Mouse (Mus musculus): ENCODE measurements around the gene 1700023F06Rik. TPM values are rescaled to one million over a fixed set of nuclear protein-coding genes. Genes with fewer than 3 reads are reported as not detected.

The 1700023F06Rik gene
- polyA plus RNA-seq, 1 experiment = 0.41 TPM

DNA sequence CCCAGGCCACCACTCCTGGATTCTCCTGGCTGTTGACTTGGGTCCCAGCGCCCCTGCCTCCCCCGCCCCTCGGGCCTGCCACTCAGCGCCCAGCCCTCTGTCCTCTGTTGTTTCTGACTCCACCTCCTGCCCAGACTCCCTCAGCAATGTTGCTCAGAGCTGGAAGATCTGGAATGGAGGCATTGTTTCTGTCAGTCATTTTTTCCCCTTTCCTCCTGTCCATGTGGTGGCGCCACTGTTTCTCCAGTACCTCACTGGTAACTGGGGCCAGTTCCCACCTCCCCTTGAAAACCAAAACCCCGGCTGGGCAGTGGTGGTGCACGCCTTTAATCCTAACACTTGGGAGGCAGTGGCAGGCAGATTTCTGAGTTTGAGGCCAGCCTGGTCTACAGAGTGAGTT, 46.9 kb downstream of the 1700023F06Rik start:
- DNase-seq = no peak
- 77% methylated on average over 7 of the region's 7 CpGs for WGBS
- TF ChIP-seq CTCF (IDR thresholded peaks at IDR 0.05; ENCODE audit: insufficient read depth, low read length) (no peak), POLR2A (IDR thresholded peaks at IDR 0.05; ENCODE audit: borderline replicate concordance, extremely low read depth, low read depth, low read length) (no peak)
- no peak overlapping the region for H3K4me3 ChIP-seq (replicated peaks; ENCODE audit: extremely low read depth, low read depth, low read length)
- H3K4me1 ChIP-seq (ENCODE audit: control insufficient read depth, insufficient read depth, low read length) = peaks cover 3% of the 10 kb centered on the region; the same call in 1 of the 2 replicates

DNA sequence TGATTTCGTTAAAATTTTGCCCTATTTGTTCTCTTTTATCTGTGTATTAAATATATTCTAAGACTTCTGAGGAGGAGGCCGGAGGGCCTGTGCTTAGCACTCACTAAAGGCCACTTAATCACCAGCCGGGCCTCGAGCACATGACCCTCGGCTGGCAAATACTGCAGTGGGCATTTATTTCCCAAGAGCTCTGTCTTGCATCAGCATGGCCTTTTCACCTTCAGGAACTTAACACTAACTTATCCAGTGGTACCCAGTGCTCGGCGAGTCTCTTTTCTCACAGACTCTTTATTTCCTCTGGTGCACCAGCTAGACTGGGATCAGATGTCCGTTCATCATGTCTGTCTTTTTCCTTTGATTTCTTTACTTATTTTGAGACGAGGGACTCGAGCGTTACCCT, 47.6 kb downstream of the 1700023F06Rik start:
- WGBS = 82% methylated on average over 11 of the region's 11 CpGs
- Histone ChIP-seq H3K4me1 (ENCODE audit: control insufficient read depth, insufficient read depth, low read length) (peaks cover 3% of the 10 kb centered on the region; the same call in 1 of the 2 replicates), H3K4me3 (replicated peaks; ENCODE audit: extremely low read depth, low read depth, low read length) (no peak overlapping the region)
- DNase-seq = no peak
- no peak for TF ChIP-seq CTCF (IDR thresholded peaks at IDR 0.05; ENCODE audit: insufficient read depth, low read length)
- no peak for TF ChIP-seq POLR2A (IDR thresholded peaks at IDR 0.05; ENCODE audit: borderline replicate concordance, extremely low read depth, low read depth, low read length)

GRCm38 (mm10) chr11:103158621-103159478, 49.5 kb downstream of the 1700023F06Rik start:
- H3K4me3 ChIP-seq (replicated peaks; ENCODE audit: extremely low read depth, low read depth, low read length) = peak overlapping the region; percentile 45
- 1% methylated on average over 25 of the region's 25 CpGs for WGBS
- peak; percentile 98 for DNase-seq
- H3K4me1 ChIP-seq (ENCODE audit: control insufficient read depth, insufficient read depth, low read length) = peaks cover 3% of the 10 kb centered on the region; the same call in 1 of the 2 replicates
- TF ChIP-seq CTCF (IDR thresholded peaks at IDR 0.05; ENCODE audit: insufficient read depth, low read length) (peak; percentile 84), POLR2A (IDR thresholded peaks at IDR 0.05; ENCODE audit: borderline replicate concordance, extremely low read depth, low read depth, low read length) (peak; percentile 17; the same call in 1 of the 2 replicates)

DNA sequence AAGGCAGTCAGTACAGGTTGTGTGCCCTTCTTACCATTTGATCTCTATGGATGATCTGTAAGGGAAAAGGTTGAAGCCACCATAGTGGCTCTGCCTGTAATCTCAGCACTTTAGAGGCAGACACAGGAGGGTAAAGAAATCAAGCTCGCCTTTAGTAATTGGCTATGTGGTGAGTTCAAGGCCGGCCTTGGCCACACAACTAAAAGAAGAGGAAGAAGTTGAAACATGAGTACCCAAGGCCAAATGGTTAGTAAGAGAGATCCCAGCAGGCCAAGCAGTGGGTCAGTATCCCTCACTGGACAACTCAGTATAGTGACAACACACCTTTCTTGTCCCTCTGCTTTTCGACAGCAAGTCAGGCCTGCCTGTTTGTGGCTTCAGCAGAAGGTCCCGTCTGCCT, 58.6 kb downstream of the 1700023F06Rik start:
- DNase-seq = no peak
- 97% methylated on average over 4 of the region's 4 CpGs for WGBS
- H3K4me1 ChIP-seq (ENCODE audit: control insufficient read depth, insufficient read depth, low read length) = no peaks in the 10 kb centered on the region
- no peak overlapping the region for H3K4me3 ChIP-seq (replicated peaks; ENCODE audit: extremely low read depth, low read depth, low read length)
- TF ChIP-seq CTCF (IDR thresholded peaks at IDR 0.05; ENCODE audit: insufficient read depth, low read length) (no peak), POLR2A (IDR thresholded peaks at IDR 0.05; ENCODE audit: borderline replicate concordance, extremely low read depth, low read depth, low read length) (no peak)

Other genes starting within 250 kb of the 1700023F06Rik start
- gene Nmt1, start 180.4 kb downstream of the 1700023F06Rik start, polyA plus RNA-seq (2012; rRNA removed) = 24.0 and 32.2 TPM in 2 replicates
- gene Dcakd, start 180.2 kb downstream of the 1700023F06Rik start, polyA plus RNA-seq (2012; rRNA removed) = 54.4 and 58.2 TPM in 2 replicates
- 11.0 and 17.2 TPM in 2 replicates for gene Plcd3, start 106.9 kb downstream of the 1700023F06Rik start, polyA plus RNA-seq (2012; rRNA removed)
- gene Acbd4, start 106.9 kb downstream of the 1700023F06Rik start, polyA plus RNA-seq (2012; rRNA removed) = 41.1 and 46.5 TPM in 2 replicates
- gene Hexim1, start 92.3 kb downstream of the 1700023F06Rik start, polyA plus RNA-seq (2012; rRNA removed) = 15.2 and 16.0 TPM in 2 replicates
- gene Hexim2, start 76.1 kb downstream of the 1700023F06Rik start, polyA plus RNA-seq (2012; rRNA removed) = 2.9 and 4.7 TPM in 2 replicates
- 26.4 and 31.7 TPM in 2 replicates for gene Fmnl1, start 37.5 kb downstream of the 1700023F06Rik start, polyA plus RNA-seq (2012; rRNA removed)
- not detected in 2 replicates for gene Spata32, start 9.9 kb upstream of the 1700023F06Rik start, polyA plus RNA-seq (2012; rRNA removed)
- 16.3 and 19.7 TPM in 2 replicates for gene Map3k14, start 58.9 kb upstream of the 1700023F06Rik start, polyA plus RNA-seq (2012; rRNA removed)
- 71.4 and 83.7 TPM in 2 replicates for gene Arhgap27, start 155.1 kb upstream of the 1700023F06Rik start, polyA plus RNA-seq (2012; rRNA removed)
- 23.9 and 28.0 TPM in 2 replicates for gene Plekhm1, start 204.1 kb upstream of the 1700023F06Rik start, polyA plus RNA-seq (2012; rRNA removed)

All from lung, adult 2 months (tissue).